Mouse (Mus musculus): Measurements from ENCODE around the gene Dtl. TPM values are rescaled to one million over a fixed set of nuclear protein-coding genes. Genes with fewer than 3 reads are reported as not detected.
A peak's percentile ranks its signal among the peaks of the same experiment; 100 is the strongest.
"Not testable (repeated sequence)": the region's sequence is repeated elsewhere in the genome, so short reads cannot be mapped to it uniquely, and the experiment has no call there.

Gene Dtl
- polyA plus RNA-seq, 1 experiment from 2014 or later, result 2.9 TPM

GRCm38 (mm10) chr1:191520194-191520593 is 55.1 kb downstream of the Dtl start:
- Histone ChIP-seq H3K27me3 (replicated peaks; ENCODE audit: insufficient read depth, low read length) (no peaks in the 10 kb centered on the region), H3K4me1 (ENCODE audit: insufficient read depth, low read depth, low read length) (no peaks in the 10 kb centered on the region), H3K27ac (ENCODE audit: low read length) (no peak overlapping the region), H3K9ac (replicated peaks; ENCODE audit: low read depth) (no peak overlapping the region), H3K9me3 (ENCODE audit: low read length) (no peaks in the 10 kb centered on the region), H3K4me2 (replicated peaks; ENCODE audit: low read depth, low read length) (no peak overlapping the region), H3K36me3 (ENCODE audit: insufficient read depth, low read length) (no peaks in the 10 kb centered on the region), H3K4me3 (ENCODE audit: low read depth, low read length) (no peak overlapping the region)
- DNase-seq (ENCODE audit: low spot score), result no peak
- no peak for TF ChIP-seq CTCF (IDR thresholded peaks at IDR 0.05)
- 77% methylated on average over 7 of the region's 7 CpGs for WGBS
- no peak for ATAC-seq

- Histone ChIP-seq H3K4me3 (ENCODE audit: low read depth, low read length) (no peak overlapping the region), H3K4me2 (replicated peaks; ENCODE audit: low read depth, low read length) (no peak overlapping the region), H3K27me3 (replicated peaks; ENCODE audit: insufficient read depth, low read length) (no peaks in the 10 kb centered on the region), H3K9ac (replicated peaks; ENCODE audit: low read depth) (no peak overlapping the region), H3K4me1 (ENCODE audit: insufficient read depth, low read depth, low read length) (no peaks in the 10 kb centered on the region), H3K9me3 (ENCODE audit: low read length) (no peaks in the 10 kb centered on the region), H3K36me3 (ENCODE audit: insufficient read depth, low read length) (no peaks in the 10 kb centered on the region), H3K27ac (ENCODE audit: low read length) (no peak overlapping the region)
- 84% methylated on average over 4 of the region's 4 CpGs for WGBS
- no peak for TF ChIP-seq EP300 (IDR thresholded peaks at IDR 0.05)
- TF ChIP-seq CTCF (IDR thresholded peaks at IDR 0.05), result no peak
- no peak for DNase-seq (ENCODE audit: low spot score)
- ATAC-seq, result no peak
These were observed 55.8 kb downstream of the Dtl start for GRCm38 (mm10) chr1:191519329-191520066.

- DNase-seq (ENCODE audit: low spot score) (no peak), ATAC-seq (no peak)
- TF ChIP-seq CTCF (IDR thresholded peaks at IDR 0.05) (no peak), EP300 (IDR thresholded peaks at IDR 0.05) (no peak)
- Histone ChIP-seq H3K4me1 (ENCODE audit: insufficient read depth, low read depth, low read length) (no peaks in the 10 kb centered on the region), H3K36me3 (ENCODE audit: insufficient read depth, low read length) (no peaks in the 10 kb centered on the region), H3K27me3 (replicated peaks; ENCODE audit: insufficient read depth, low read length) (no peaks in the 10 kb centered on the region), H3K9ac (replicated peaks; ENCODE audit: low read depth) (no peak overlapping the region), H3K9me3 (ENCODE audit: low read length) (no peaks in the 10 kb centered on the region), H3K4me2 (replicated peaks; ENCODE audit: low read depth, low read length) (no peak overlapping the region), H3K4me3 (ENCODE audit: low read depth, low read length) (no peak overlapping the region), H3K27ac (ENCODE audit: low read length) (no peak overlapping the region)
- 86% methylated on average over 4 of the region's 4 CpGs for WGBS
These were observed 56.4 kb downstream of the Dtl start for GRCm38 (mm10) chr1:191518911-191519310.

- no peak overlapping the region for H3K4me3 ChIP-seq (ENCODE audit: low read depth, low read length)
- no peaks in the 10 kb centered on the region for H3K9me3 ChIP-seq (ENCODE audit: low read length)
- H3K36me3 ChIP-seq (ENCODE audit: insufficient read depth, low read length), result no peaks in the 10 kb centered on the region
- H3K27ac ChIP-seq (ENCODE audit: low read length), result 0 out of 2 replicates have a peak overlapping the region, but pooled peaks have one; percentile 3
- TF ChIP-seq EP300 (IDR thresholded peaks at IDR 0.05), result no peak
- peak; percentile 35; the same call in 1 of the 2 replicates for TF ChIP-seq CTCF (IDR thresholded peaks at IDR 0.05)
- H3K4me1 ChIP-seq (ENCODE audit: insufficient read depth, low read depth, low read length), result no peaks in the 10 kb centered on the region
- DNase-seq (ENCODE audit: low spot score), result peak; percentile 36
- ATAC-seq, result peak; percentile 44; the same call in 1 of the 2 replicates
- H3K4me2 ChIP-seq (replicated peaks; ENCODE audit: low read depth, low read length), result no peak overlapping the region
- H3K27me3 ChIP-seq (replicated peaks; ENCODE audit: insufficient read depth, low read length), result no peaks in the 10 kb centered on the region
- WGBS, result 66% methylated on average over 5 of the region's 5 CpGs
- no peak overlapping the region for H3K9ac ChIP-seq (replicated peaks; ENCODE audit: low read depth)
These were observed 57.4 kb downstream of the Dtl start for GRCm38 (mm10) chr1:191517969-191518368.

- TF ChIP-seq CTCF (IDR thresholded peaks at IDR 0.05) (no peak), EP300 (IDR thresholded peaks at IDR 0.05) (no peak)
- 88% methylated on average over 3 of the region's 3 CpGs for WGBS
- Histone ChIP-seq H3K36me3 (ENCODE audit: insufficient read depth, low read length) (no peaks in the 10 kb centered on the region), H3K9ac (replicated peaks; ENCODE audit: low read depth) (no peak overlapping the region), H3K4me3 (ENCODE audit: low read depth, low read length) (no peak overlapping the region), H3K27ac (ENCODE audit: low read length) (no peak overlapping the region), H3K4me1 (ENCODE audit: insufficient read depth, low read depth, low read length) (no peaks in the 10 kb centered on the region), H3K27me3 (replicated peaks; ENCODE audit: insufficient read depth, low read length) (no peaks in the 10 kb centered on the region), H3K9me3 (ENCODE audit: low read length) (no peaks in the 10 kb centered on the region), H3K4me2 (replicated peaks; ENCODE audit: low read depth, low read length) (no peak overlapping the region)
- DNase-seq (ENCODE audit: low spot score) (no peak), ATAC-seq (no peak)
These were observed 58.3 kb downstream of the Dtl start for GRCm38 (mm10) chr1:191517056-191517455.

GRCm38 (mm10) chr1:191516351-191516750 is 59.0 kb downstream of the Dtl start:
- DNase-seq (ENCODE audit: low spot score); H3K4me1 ChIP-seq (ENCODE audit: insufficient read depth, low read depth, low read length); ATAC-seq; H3K27ac ChIP-seq (ENCODE audit: low read length); H3K27me3 ChIP-seq (replicated peaks; ENCODE audit: insufficient read depth, low read length); H3K9me3 ChIP-seq (ENCODE audit: low read length); H3K36me3 ChIP-seq (ENCODE audit: insufficient read depth, low read length); H3K4me2 ChIP-seq (replicated peaks; ENCODE audit: low read depth, low read length); H3K9ac ChIP-seq (replicated peaks; ENCODE audit: low read depth); H3K4me3 ChIP-seq (ENCODE audit: low read depth, low read length): not testable (repeated sequence)
- 79% methylated on average over 2 of the region's 2 CpGs for WGBS

Data from lung, postnatal 0 days (tissue).